Mouse (Mus musculus) heart, embryonic 10.5 days (tissue): Measurements from ENCODE around the gene Maneal. TPM values are rescaled to one million over a fixed set of nuclear protein-coding genes. Genes with fewer than 3 reads are reported as not detected.

Experiments used
- polyA plus RNA-seq: library from polyadenylated mRNA; unstranded; fragments of >200 nt; fragmentation: Nextera tagmentation; extraction: Ambion mirVana; gene quantifications from 2 replicates; pipeline ENCODE4 v1.2.1, GENCODE M21; 2016

The Maneal gene
- polyA plus RNA-seq, 1 experiment from 2014 or later, result 0.09 TPM

Other genes starting within 250 kb of the Maneal start
- gene Pou3f1, start 205.4 kb downstream of the Maneal start, polyA plus RNA-seq, result 0.10 and 0.35 TPM in 2 replicates
- gene Utp11, start 168.6 kb downstream of the Maneal start, polyA plus RNA-seq, result 53.0 and 63.6 TPM in 2 replicates
- gene Fhl3, start 161.5 kb downstream of the Maneal start, polyA plus RNA-seq, result 3.9 and 5.4 TPM in 2 replicates
- 137 and 180 TPM in 2 replicates for gene Sf3a3, start 147.4 kb downstream of the Maneal start, polyA plus RNA-seq
- gene Inpp5b, start 120.3 kb downstream of the Maneal start, polyA plus RNA-seq, result 19.9 and 25.5 TPM in 2 replicates
- 16.1 and 16.9 TPM in 2 replicates for gene Mtf1, start 60.1 kb downstream of the Maneal start, polyA plus RNA-seq
- 25.8 and 39.3 TPM in 2 replicates for gene Yrdc, start 11.5 kb downstream of the Maneal start, polyA plus RNA-seq
- gene 1110065P20Rik, start 11.0 kb downstream of the Maneal start, polyA plus RNA-seq, result 45.0 and 58.0 TPM in 2 replicates
- 0.08 TPM in 1 of 2 replicates, not detected in the other for gene Epha10, start 18.7 kb upstream of the Maneal start, polyA plus RNA-seq
- 11.6 and 12.7 TPM in 2 replicates for gene 9930104L06Rik, start 74.9 kb upstream of the Maneal start, polyA plus RNA-seq
- gene Cdca8, start 77.1 kb upstream of the Maneal start, polyA plus RNA-seq, result 147 and 176 TPM in 2 replicates
- gene Rspo1, start 124.3 kb upstream of the Maneal start, polyA plus RNA-seq, result 6.2 and 12.9 TPM in 2 replicates
- 71.8 and 86.2 TPM in 2 replicates for gene Gnl2, start 154.4 kb upstream of the Maneal start, polyA plus RNA-seq
- 0.12 and 0.28 TPM in 2 replicates for gene Dnali1, start 203.5 kb upstream of the Maneal start, polyA plus RNA-seq
- 22.0 and 25.6 TPM in 2 replicates for gene Snip1, start 204.5 kb upstream of the Maneal start, polyA plus RNA-seq
- gene Meaf6, start 223.0 kb upstream of the Maneal start, polyA plus RNA-seq, result 43.6 and 55.6 TPM in 2 replicates